Mouse (Mus musculus): ENCODE results near the gene Ripor2.

DNA sequence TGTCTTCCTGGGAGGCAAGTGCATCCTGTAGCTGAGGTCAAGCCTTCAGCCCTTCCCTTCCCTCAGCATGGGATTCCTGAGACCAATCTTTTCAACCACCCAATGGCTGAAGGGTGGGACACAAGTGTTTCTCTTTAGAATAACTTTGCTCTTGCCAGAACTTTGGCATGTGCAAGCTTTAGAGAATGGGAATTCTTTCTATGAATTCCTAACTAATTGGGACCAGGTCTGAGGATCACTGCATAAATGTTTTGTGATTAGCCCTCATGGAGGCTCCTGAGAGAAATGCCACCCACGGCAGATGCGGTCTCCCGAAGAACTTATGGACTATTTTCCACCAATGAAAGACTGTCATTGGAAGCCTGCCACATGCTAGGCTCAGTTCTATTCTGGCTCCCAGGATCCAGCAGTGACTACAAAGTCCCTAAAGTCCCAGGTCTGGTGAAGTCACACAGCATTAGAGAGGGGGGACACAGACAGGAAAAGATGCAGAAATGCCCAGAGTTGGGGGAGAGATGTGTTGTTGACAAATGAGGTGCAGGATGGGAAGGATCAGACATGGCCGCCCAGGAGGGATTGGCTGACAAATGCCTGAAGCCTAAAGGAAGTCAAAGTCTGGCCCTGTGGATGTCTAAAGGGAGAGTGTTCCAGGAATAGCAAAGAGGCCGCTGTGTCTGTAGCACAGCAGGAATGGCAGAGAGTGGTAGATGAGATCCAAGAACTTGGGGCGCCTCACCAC, 44.9 kb downstream of the Ripor2 start:
- TF ChIP-seq CTCF (IDR thresholded peaks at IDR 0.05; ENCODE audit: insufficient read depth, low read depth, low read length) (no peak), POLR2A (IDR thresholded peaks at IDR 0.05; ENCODE audit: insufficient read depth, low read depth, low read length) (no peak)
